Mouse (Mus musculus): ENCODE measurements around the gene Usp9x.

GRCm38 (mm10) chrX:13046893-13047435 lies 24.3 kb upstream of the Usp9x start:
- TF ChIP-seq SIN3A (IDR thresholded peaks at IDR 0.05; ENCODE audit: low read length), result no peak
- TF ChIP-seq EP300 (IDR thresholded peaks at IDR 0.05; ENCODE audit: low read depth in 1 of 2, low read length in 2 of 2), result no peak
- TF ChIP-seq POLR2A (IDR thresholded peaks at IDR 0.05; ENCODE audit: control insufficient read depth in 1 of 2, insufficient read depth in 1 of 2, low read depth in 1 of 2, low read length in 2 of 2, poor library complexity in 1 of 2), result no peak
- TF ChIP-seq MAFK (IDR thresholded peaks at IDR 0.05; ENCODE audit: borderline replicate concordance, low read depth, low read length), result no peak
